Mouse (Mus musculus) brain, embryonic 14.5 days (tissue): ENCODE results near the gene Tle1.

Experiments
- CTCF ChIP-seq: fragments of 200-500 bp; IDR thresholded peaks from 2 replicates; pipeline ENCODE4 v1.5.1; 2012; ENCODE audit warnings: inconsistent platforms, mild to moderate bottlenecking, moderate library complexity, borderline replicate concordance; ENCODE audit not compliant: insufficient read depth, insufficient read length; ENCODE audit errors: extremely low read depth
- POLR2A ChIP-seq: fragments of 200-500 bp; IDR thresholded peaks from 2 replicates; pipeline ENCODE4 v1.6.1; 2012; ENCODE audit warnings: mild to moderate bottlenecking, inconsistent platforms, borderline replicate concordance; ENCODE audit not compliant: poor library complexity, insufficient read depth, insufficient read length, severe bottlenecking; ENCODE audit errors: extremely low read depth

- TF ChIP-seq POLR2A, result no peak
- TF ChIP-seq CTCF, result no peak
These were observed 7.4 kb downstream of the Tle1 start for GRCm38 (mm10) chr4:72193276-72193675.
